Mouse (Mus musculus) left cerebral cortex, postnatal 36 days (tissue): ENCODE measurements around the gene Mrps11. TPM values are rescaled to one million over a fixed set of nuclear protein-coding genes. Genes with fewer than 3 reads are reported as not detected.
A peak's percentile ranks its signal among the peaks of the same experiment; 100 is the strongest.

Experiments
- DNase-seq, 2 experiments: peaks; one replicate each; pipeline ENCODE4 v3.0.0; 2021 to 2022; ENCODE audit warnings: low spot score in 2 of 2, mixed read lengths in 1 of 2
- intact Hi-C: fragments of 180-260 bp; cut with DNase I; formaldehyde crosslinking; loops from one replicate; pipeline ENCODE4 v1.15.1; 2025
- total RNA-seq, 2 experiments: library from RNA; stranded (reverse); gene quantifications; 2 replicates each; pipeline ENCODE4 v1.2.3; 2021

Mrps11 gene
- total RNA-seq, result 10 to 100 TPM; 38.6 to 38.8 TPM

DNA sequence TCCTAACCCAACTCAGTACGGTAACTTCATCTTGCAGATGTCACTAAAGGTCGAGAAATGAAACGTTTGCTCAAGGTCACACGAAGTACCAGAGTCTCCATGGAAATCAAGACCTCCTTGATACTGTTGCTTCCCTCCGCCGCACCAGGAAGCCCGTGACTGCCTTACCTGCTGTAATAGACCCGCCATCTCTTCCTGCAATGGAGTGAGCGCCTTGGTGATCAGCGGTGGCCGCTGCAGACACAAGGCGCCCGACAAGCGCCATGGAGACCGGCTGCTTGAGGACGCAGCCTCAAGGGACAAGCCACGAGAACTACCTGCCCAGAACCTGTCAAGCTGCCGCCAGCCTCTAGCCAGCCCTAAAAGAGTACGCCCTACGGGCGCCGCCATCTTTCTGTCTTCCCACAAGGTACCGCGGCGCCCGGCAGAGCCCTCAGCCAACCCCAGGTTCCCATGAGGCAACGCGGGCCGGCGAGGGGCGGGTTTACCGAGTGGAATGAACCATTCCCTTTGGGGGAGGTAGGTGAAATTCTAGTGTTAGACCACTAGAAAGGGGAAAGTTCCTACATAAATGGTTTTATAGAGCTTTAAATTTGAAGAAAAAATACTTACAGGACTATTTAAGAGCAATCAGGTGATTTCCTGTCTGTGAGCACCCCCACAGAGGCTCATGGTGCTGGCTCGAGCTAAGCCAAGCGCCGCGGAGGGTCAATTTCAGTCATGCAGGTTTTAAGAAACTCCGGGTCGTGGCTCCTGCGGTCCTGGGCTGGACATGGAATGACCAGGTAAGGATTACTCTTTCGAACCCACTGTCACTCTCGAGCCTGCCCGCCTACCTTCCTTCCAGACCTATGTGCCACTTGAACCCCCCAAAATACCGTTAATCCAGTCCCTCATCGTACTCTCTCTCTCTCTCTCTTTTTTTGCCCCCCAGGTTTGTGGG is at the start of gene Mrps11, which contains the start of gene Mrpl46:
Mrps11 (plus strand) TSS at position 481 of the 943 bp plus-strand sequence.
Mrpl46 (minus strand) TSS at position 893 of the 943 bp plus-strand sequence.
- intact Hi-C loops, result no loop called here
- DNase-seq, result peak; percentile 84 to 87

DNA sequence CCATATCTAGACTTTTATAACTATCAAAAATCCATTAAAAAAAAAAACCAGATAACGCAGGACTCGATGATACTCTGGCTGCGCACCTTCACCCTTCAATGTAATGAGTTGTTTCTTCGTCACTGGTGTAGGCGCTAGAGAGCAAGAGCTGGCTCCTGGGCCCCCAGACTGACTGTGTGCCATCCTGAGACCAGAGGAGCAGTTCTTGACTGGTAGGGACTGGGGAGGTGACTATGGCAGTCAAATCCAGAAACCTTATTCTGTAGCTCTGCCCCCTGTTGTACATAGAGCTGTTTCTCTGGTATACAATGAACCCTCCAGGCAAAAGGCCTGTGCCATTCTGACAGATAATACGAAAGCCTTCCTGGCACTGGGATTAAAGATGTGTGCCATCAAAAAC is 45.7 kb upstream of the Mrps11 start:
- DNase-seq, result no peak
- intact Hi-C loops, result no loop called here

- no peak for DNase-seq
- intact Hi-C loops, result no loop called here
Measured at GRCm38 (mm10) chr7:78737614-78738210, 45.2 kb upstream of the Mrps11 start, which contains the start of gene Ntrk3. TSS of gene Ntrk3 (minus strand) at chr7:78738012.

DNA sequence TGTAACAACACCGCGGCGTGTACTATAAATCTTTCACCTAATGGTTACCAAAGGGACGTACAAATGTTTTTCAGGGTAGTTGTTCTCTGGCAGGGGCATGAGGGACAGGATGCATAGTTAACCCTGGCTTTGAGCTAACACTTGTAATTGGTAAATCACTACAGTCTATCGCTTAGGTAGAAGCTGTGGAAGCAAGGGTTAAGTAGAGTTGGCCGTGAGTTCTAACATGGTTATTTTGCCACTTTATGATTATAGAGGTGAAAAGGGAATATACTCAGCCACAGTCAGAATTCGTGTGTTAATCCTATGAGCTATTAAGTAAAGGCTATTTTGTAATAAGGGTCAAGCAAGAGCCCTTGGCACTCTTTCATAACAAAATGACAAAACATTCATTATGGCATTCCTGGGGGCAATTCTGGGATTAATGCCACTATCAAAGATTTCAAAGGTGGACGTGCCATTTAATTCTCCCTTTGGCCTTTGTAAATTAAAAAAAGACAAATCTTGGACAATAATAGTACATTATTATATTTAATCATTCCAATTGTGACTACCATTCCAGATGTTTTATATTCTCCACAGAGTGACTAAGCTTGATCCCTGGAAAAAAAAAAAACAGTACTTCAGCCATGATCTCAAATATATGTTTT is 43.4 kb upstream of the Mrps11 start:
- intact Hi-C loops, result no loop called here
- DNase-seq, result no peak

DNA sequence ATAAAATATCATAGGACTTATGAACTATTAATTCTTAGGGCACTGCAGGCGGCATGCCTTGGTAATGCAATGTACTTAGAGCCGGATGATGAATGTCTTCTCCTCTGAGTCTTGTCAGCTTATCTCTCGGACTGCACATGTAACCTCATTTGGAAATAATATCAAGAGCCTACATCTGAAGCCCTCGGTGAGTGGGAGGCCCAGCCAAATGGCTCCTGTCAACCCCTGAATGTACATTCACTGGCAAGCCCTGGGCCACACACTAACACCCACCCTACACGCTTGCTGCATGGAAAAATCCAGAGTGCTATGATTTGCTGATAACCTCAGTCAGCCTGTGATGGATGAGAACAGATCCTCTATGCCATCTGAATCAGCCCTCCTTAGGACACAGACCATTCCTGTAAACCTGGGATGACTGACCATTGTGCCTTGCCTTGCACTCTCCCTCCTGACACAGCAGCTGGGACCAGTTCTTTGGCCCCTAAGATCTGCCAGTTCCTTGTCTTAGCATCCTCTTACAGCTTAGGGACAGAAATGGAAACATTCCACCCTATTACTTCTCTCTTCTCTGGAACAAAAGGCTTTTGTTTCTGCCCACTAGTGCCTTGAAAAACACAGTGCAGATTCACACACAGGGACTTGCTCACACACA is 39.1 kb upstream of the Mrps11 start:
- DNase-seq, result no peak
- intact Hi-C loops, result no loop called here

DNA sequence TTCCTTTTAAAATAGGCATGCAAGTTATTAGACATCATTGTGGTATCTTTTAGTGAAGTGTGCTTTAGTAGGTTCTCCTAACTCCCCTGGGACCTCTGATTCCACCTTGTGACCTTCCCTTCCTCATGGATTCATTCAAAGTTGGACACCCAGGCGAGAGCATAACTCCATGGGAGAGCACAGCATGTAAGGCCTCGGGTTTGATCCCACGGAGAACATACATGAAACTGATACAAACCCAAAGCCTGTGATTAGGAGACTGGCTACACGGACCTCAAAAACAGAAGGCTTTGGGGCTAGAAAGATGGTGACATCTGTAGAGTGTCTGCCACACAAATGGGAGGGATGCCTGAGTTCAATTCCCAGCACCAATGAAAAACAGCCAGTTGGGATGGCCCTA is 30.0 kb upstream of the Mrps11 start:
- DNase-seq, result no peak
- intact Hi-C loops, result no loop called here

GRCm38 (mm10) chr7:78753752-78754457 is 29.0 kb upstream of the Mrps11 start:
- intact Hi-C loops, result no loop called here

DNA sequence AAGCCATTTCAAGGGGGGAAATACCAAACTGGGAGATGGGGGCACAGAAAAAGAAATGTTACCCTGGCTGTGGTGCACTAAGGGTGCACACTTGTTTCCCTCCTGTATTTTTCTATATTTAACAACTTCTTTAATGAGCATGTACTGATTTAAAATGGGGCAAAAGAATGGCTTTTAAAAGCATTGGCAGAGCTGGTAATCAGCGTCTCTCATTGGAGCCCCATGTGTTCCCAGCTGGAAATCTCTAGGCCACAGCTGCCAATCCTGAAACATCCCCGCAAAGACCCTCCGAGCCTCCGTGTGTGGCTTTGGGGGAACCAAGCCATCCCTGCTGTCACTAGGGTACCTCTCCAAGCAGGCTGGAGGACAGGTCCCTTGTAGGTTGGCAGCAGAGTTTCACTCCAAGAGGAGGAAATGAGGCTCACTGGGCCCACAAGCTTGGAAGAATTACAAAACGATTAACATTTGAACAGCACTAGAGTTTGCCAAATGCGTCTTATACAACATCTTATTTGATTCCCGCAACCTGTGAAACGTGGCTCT is 28.4 kb upstream of the Mrps11 start:
- intact Hi-C loops, result no loop called here
- DNase-seq, result no peak

More at GRCm38 (mm10) chr7:78753752-78754457, 29.0 kb upstream of the Mrps11 start:
- no peak for DNase-seq

- intact Hi-C loops, result no loop called here
- DNase-seq, result no peak
Measured at GRCm38 (mm10) chr7:78763801-78764200, 19.1 kb upstream of the Mrps11 start.

DNA sequence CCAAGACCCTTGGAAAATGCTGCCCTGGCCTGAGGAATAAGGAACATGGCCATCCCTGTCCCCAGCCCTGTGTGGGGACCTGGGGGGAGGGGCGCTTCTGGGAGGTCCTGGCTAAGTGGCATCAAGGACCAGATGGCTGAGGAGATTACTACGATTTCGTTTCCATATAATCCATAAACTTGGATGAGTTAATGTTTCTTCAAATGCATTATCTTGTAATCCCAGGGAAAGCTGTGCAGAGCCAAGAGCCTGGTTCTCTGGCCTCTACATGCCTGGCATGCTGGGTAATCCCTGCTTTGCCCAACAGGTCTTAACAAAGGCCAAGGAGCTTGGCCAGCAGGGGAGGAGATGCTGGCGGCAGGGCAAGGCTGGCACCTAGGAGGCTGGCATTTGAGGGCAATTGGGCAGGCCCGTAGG is 17.7 kb upstream of the Mrps11 start:
- DNase-seq, result no peak

DNA sequence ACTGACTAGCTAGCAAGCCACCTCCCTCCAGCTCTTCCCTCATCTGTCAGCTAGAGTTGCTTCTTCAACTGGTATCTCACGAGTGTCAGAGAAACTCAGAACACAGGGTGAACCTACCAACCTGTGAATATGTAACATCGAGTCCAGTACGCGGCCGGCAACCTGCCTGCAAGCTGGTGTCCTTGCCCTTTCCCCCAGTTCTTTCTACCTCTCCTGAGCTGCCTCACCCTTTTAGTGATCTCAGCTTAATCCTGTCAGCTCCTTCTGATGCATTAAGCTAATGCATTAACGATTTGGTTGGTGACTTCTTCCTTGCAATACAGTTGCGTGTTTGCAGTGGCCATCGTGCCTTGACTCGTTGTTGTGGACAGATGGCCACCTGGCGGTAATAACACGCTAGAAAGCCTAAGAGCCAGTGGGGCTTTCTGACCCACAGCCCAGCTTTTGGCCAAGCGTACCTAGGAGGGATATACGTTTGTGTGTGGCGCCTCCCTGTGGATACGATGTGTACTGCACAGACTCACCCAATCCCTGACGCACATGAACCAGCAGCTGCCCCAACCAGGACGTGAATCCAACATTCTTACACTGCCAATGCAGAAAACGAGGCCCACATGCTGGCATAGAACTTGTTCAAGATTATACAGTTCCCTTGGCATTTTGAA is 16.8 kb upstream of the Mrps11 start:
- peak; percentile 84 to 89 for DNase-seq
- intact Hi-C loops, result loop anchor here (5.0 kb wide), 3 partner anchors 99 to 189 kb away; no protein-coding TSS in a partner anchor

More for the DNA sequence above, 17.7 kb upstream of the Mrps11 start:
- intact Hi-C loops, result loop anchor here (5.0 kb wide), 3 partner anchors 98 to 188 kb away; no protein-coding TSS in a partner anchor

- no peak for DNase-seq
- intact Hi-C loops, result loop anchor here (5.0 kb wide), 3 partner anchors 101 to 191 kb away; no protein-coding TSS in a partner anchor
Measured at GRCm38 (mm10) chr7:78767929-78768531, 14.9 kb upstream of the Mrps11 start.

GRCm38 (mm10) chr7:78769075-78769652 is 13.8 kb upstream of the Mrps11 start:
- intact Hi-C loops, result loop anchor here (5.0 kb wide), 3 partner anchors 102 to 192 kb away; no protein-coding TSS in a partner anchor
- DNase-seq, result no peak

- DNase-seq, result no peak
- intact Hi-C loops, result no loop called here
Measured at GRCm38 (mm10) chr7:78770936-78771335, 12.0 kb upstream of the Mrps11 start.

- intact Hi-C loops, result no loop called here
- DNase-seq, result no peak
Measured at GRCm38 (mm10) chr7:78778741-78779140, 4.2 kb upstream of the Mrps11 start.

DNA sequence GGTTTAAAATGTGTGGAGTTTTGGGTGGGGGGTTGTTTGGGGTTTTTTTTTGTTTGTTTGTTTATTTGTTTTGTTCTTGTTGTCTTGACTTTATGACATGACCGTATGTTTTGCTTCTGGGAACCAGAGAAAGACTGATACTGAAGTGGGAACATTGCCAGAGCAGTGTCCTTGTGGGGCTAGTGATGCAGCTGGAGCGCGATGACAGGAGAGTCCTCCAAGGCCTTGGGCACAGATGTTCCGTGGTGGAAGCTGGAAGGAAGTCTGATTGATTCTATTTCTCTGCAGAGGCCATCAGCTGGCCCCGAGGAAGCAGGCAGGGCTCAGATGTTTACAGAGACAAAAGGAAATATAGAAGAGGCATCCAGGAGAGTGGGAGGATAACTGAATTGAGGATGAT is 3.0 kb downstream of the Mrps11 start:
- no peak for DNase-seq
- intact Hi-C loops, result no loop called here

- DNase-seq, result no peak
- intact Hi-C loops, result no loop called here
Measured at GRCm38 (mm10) chr7:78787793-78788380, 5.0 kb downstream of the Mrps11 start.
